Comparison of ENCODE assay signal across 14 mouse cellular contexts in genomic region chr2:74667191-74667841, GRCm38 (mm10). TPM values are rescaled to one million over a fixed set of nuclear protein-coding genes. Genes with fewer than 3 reads are reported as not detected.
DNase-seq lines count a peak whose midpoint lies in the region; ATAC-seq and TF ChIP-seq lines count a peak whose summit lies in the region.
"Had no signal": no experiment of that assay in that cellular context is flagged by ENCODE, and none has a peak within 500 bp of the region (broad histone marks: within the 10 kb centered on the region; RNA-seq: fewer than 3 reads in every experiment).

No protein-coding gene starts in this region.

- no peaks in the 10 kb centered on the region for H3K9me3 ChIP-seq in liver, embryonic 11.5 days (ENCODE audit: control insufficient read depth, low read length)

- no peaks in the 10 kb centered on the region for H3K36me3 ChIP-seq in liver, embryonic 11.5 days (ENCODE audit: control insufficient read depth, insufficient read depth, low read length)

- TF ChIP-seq CTCF in embryonic fibroblast, embryonic 13.5 days (IDR thresholded peaks at IDR 0.05; ENCODE audit: borderline replicate concordance, insufficient read depth, low read length), result no peak

- H3K4me1 ChIP-seq in liver, embryonic 11.5 days (replicated peaks; ENCODE audit: control insufficient read depth, insufficient read depth, low read length), result peaks cover 6% of the 10 kb centered on the region
- H3K4me1 ChIP-seq in embryonic fibroblast, embryonic 13.5 days (ENCODE audit: control insufficient read depth, insufficient read depth, low read length), result no peaks in the 10 kb centered on the region

- H3K4me2 ChIP-seq in liver, embryonic 11.5 days, result no peak overlapping the region

- no peak overlapping the region for H3K9ac ChIP-seq in liver, embryonic 11.5 days (ENCODE audit: low read depth, low read length)

- TF ChIP-seq POLR2A in embryonic fibroblast, embryonic 13.5 days (IDR thresholded peaks at IDR 0.05; ENCODE audit: low read depth, low read length), result peak; percentile 46

- WGBS in liver, embryonic 11.5 days, result 3% methylated on average over 36 of the region's 36 CpGs

- DNase-seq in heart, adult 11 months, result peak; percentile 79
- no peak for DNase-seq in heart, postnatal 14 days
- DNase-seq in liver, embryonic 11.5 days (ENCODE audit: low spot score), result peak; percentile 37
- no peak for DNase-seq in liver
- peak; percentile 64 for DNase-seq in neural tube, embryonic 10.5 days (ENCODE audit: extremely low spot score, low spot score)
- DNase-seq in urinary bladder, adult 18-20 months (ENCODE audit: low spot score in 2 of 2), result no peak
- DNase-seq in cerebellum, postnatal 36 days, result no peak
- DNase-seq: adrenal gland, postnatal 25 days; cerebellum, adult 18-20 months; gastrocnemius, postnatal 25 days; midbrain, embryonic 14.5 days had no signal

- ATAC-seq in liver, embryonic 11.5 days (replicated peaks; ENCODE audit: low FRiP score), result no peak
- ATAC-seq: inflammation-experienced regulatory T-cells, adult 6 months had no signal

- intact Hi-C loops in heart, postnatal 14 days (cut with DNase I), result no loop called here

- no peak overlapping the region for H3K27ac ChIP-seq in liver, embryonic 11.5 days (ENCODE audit: low read depth, low read length)
- H3K27ac ChIP-seq in embryonic fibroblast, embryonic 13.5 days (ENCODE audit: insufficient read depth, low read length), result peak overlapping the region; percentile 82

- H3K4me3 ChIP-seq in liver, embryonic 11.5 days (ENCODE audit: low read depth, low read length), result peak overlapping the region; percentile 43
- peak overlapping the region; percentile 4; the same call in 1 of the 2 replicates for H3K4me3 ChIP-seq in embryonic fibroblast, embryonic 13.5 days (ENCODE audit: insufficient read depth, low read length)

- H3K27me3 ChIP-seq in liver, embryonic 11.5 days (replicated peaks; ENCODE audit: control insufficient read depth, insufficient read depth, low read length), result peaks cover 97% of the 10 kb centered on the region

RNA-seq across cellular contexts. Expression of gene Hoxd13, which starts 0.8 kb away (rescaled TPM):
- not detected for total RNA-seq in heart, postnatal 14 days (2021)
- polyA plus RNA-seq in liver, embryonic 11.5 days (2014; fragmentation: Nextera tagmentation; extraction: Ambion mirVana), result 0.06 and 0.45 TPM in 2 replicates
- polyA plus RNA-seq in embryonic fibroblast, embryonic 13.5 days (2011; ENCODE audit: insufficient read length, low read depth, missing spikeins), result 17.0 and 20.1 TPM in 2 replicates
- total RNA-seq: adrenal gland, postnatal 25 days; gastrocnemius, postnatal 25 days; left cerebral cortex, postnatal 36 days had no signal
- polyA plus RNA-seq: inflammation-experienced regulatory T-cells, adult 6 months had no signal

RNA-seq across cellular contexts. Expression of gene Hoxd12, which starts 7.5 kb away (rescaled TPM):
- total RNA-seq in heart, postnatal 14 days (2021), result not detected
- 0.12 and 0.49 TPM in 2 replicates for polyA plus RNA-seq in liver, embryonic 11.5 days (2014; fragmentation: Nextera tagmentation; extraction: Ambion mirVana)
- 2.3 and 3.7 TPM in 2 replicates for polyA plus RNA-seq in embryonic fibroblast, embryonic 13.5 days (2011; ENCODE audit: insufficient read length, low read depth, missing spikeins)
- total RNA-seq: adrenal gland, postnatal 25 days; gastrocnemius, postnatal 25 days; left cerebral cortex, postnatal 36 days had no signal
- polyA plus RNA-seq: inflammation-experienced regulatory T-cells, adult 6 months; midbrain, embryonic 14.5 days had no signal

RNA-seq across cellular contexts. Expression of gene Evx2, which starts 8.0 kb away (rescaled TPM):
- total RNA-seq in heart, postnatal 14 days (2021), result not detected
- 0.12 TPM in 1 of 2 replicates, not detected in the other for polyA plus RNA-seq in liver, embryonic 11.5 days (2014; fragmentation: Nextera tagmentation; extraction: Ambion mirVana)
- polyA plus RNA-seq in embryonic fibroblast, embryonic 13.5 days (2011; ENCODE audit: insufficient read length, low read depth, missing spikeins), result 0.35 and 0.74 TPM in 2 replicates
- total RNA-seq: adrenal gland, postnatal 25 days; left cerebral cortex, postnatal 36 days had no signal
- polyA plus RNA-seq: inflammation-experienced regulatory T-cells, adult 6 months had no signal

RNA-seq across cellular contexts. Expression of gene Hoxd11, which starts 12.0 kb away (rescaled TPM):
- not detected for total RNA-seq in heart, postnatal 14 days (2021)
- polyA plus RNA-seq in liver, embryonic 11.5 days (2014; fragmentation: Nextera tagmentation; extraction: Ambion mirVana), result 0.14 and 0.44 TPM in 2 replicates
- polyA plus RNA-seq in embryonic fibroblast, embryonic 13.5 days (2011; ENCODE audit: insufficient read length, low read depth, missing spikeins), result 2.8 and 3.8 TPM in 2 replicates
- total RNA-seq: adrenal gland, postnatal 25 days; left cerebral cortex, postnatal 36 days had no signal
- polyA plus RNA-seq: midbrain, embryonic 14.5 days had no signal

RNA-seq across cellular contexts. Expression of gene Hoxd10, which starts 24.4 kb away (rescaled TPM):
- under 1 TPM in 1 of 2 experiments, not detected in 1; 0.14 TPM for total RNA-seq in heart, postnatal 14 days (2021)
- polyA plus RNA-seq in liver, embryonic 11.5 days (2014; fragmentation: Nextera tagmentation; extraction: Ambion mirVana), result 0.09 and 0.30 TPM in 2 replicates
- polyA plus RNA-seq in embryonic fibroblast, embryonic 13.5 days (2011; ENCODE audit: insufficient read length, low read depth, missing spikeins), result 3.7 and 4.4 TPM in 2 replicates
- total RNA-seq: adrenal gland, postnatal 25 days; left cerebral cortex, postnatal 36 days had no signal
- polyA plus RNA-seq: inflammation-experienced regulatory T-cells, adult 6 months; midbrain, embryonic 14.5 days had no signal

Comparison
In these comparisons a context has a peak if more than half of its experiments do, and no peak if none do; other contexts are left out.
1. DNase-seq: peak in heart, adult 11 months (single experiment), liver, embryonic 11.5 days (single experiment) and neural tube, embryonic 10.5 days (single experiment); none in heart, postnatal 14 days (0 of 2), liver (single experiment), urinary bladder, adult 18-20 months (0 of 2) and cerebellum, postnatal 36 days (0 of 2).
2. RNA of gene Hoxd13, which starts 0.8 kb away (polyA plus RNA-seq): 17.0 to 20.1 TPM in embryonic fibroblast, embryonic 13.5 days; 0.06 to 0.45 TPM in liver, embryonic 11.5 days; every median in the first group is over 10 times any median in the second.